Mouse (Mus musculus): ENCODE results near the gene Nfe2l3. TPM values are rescaled to one million over a fixed set of nuclear protein-coding genes. Genes with fewer than 3 reads are reported as not detected.

Gene Nfe2l3
- polyA plus RNA-seq, 1 experiment from 2014 or later, result 5.0 TPM

DNA sequence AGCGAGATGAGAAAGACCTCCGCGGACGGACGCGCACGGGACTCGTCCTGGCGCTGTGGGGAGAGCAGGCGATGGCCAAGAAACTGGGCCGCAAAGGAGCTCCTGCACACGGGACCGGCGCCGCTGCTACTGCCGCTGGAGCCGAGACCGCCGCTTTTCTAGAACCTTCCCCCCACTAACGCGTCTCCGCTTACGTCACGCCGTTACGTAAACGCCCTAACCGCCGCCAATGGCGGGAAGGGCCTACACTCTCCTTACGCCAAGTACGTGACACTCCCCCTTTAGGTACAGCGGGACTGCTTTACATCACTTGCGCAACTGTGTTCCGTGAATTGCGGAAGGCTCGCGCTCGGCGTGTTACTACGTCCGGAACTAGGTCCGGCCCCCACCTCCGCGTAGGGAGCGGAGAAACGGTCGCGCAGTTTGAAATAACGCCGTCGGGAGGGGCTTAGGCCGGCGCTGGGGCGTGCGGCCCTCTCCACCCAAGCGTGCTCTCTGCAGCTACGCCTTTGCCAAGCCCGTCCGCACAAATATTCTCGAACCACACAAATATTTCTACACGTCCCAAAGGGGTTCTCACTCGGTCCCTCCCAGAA lies 37.3 kb downstream of the Nfe2l3 start, which contains the start of gene Hnrnpa2b1:
TSS of gene Hnrnpa2b1 (minus strand) at position 180 of the 596 bp plus-strand sequence.
- Histone ChIP-seq H3K27me3 (ENCODE audit: insufficient read depth, low read length) (no peaks in the 10 kb centered on the region), H3K4me1 (replicated peaks; ENCODE audit: insufficient read depth, low read length) (peaks cover 22% of the 10 kb centered on the region), H3K36me3 (ENCODE audit: insufficient read depth, low read length) (peaks cover 18% of the 10 kb centered on the region), H3K4me2 (ENCODE audit: low read length) (peak within 1 kb of the TSS; percentile 61), H3K4me3 (replicated peaks; ENCODE audit: low read depth, low read length) (peak within 1 kb of the TSS; percentile 100), H3K9me3 (replicated peaks; ENCODE audit: low read length) (no peaks in the 10 kb centered on the region), H3K27ac (peak within 1 kb of the TSS; percentile 100), H3K9ac (ENCODE audit: low read depth, low read length) (peak within 1 kb of the TSS; percentile 100)
- WGBS, result under 1% methylated on average over 63 of the region's 63 CpGs
- ATAC-seq (replicated peaks; ENCODE audit: low FRiP score, low read depth) (peak; percentile 92), DNase-seq (ENCODE audit: low spot score) (peak; percentile 99)
- no peak for TF ChIP-seq CTCF (IDR thresholded peaks at IDR 0.05; ENCODE audit: low read depth)

DNA sequence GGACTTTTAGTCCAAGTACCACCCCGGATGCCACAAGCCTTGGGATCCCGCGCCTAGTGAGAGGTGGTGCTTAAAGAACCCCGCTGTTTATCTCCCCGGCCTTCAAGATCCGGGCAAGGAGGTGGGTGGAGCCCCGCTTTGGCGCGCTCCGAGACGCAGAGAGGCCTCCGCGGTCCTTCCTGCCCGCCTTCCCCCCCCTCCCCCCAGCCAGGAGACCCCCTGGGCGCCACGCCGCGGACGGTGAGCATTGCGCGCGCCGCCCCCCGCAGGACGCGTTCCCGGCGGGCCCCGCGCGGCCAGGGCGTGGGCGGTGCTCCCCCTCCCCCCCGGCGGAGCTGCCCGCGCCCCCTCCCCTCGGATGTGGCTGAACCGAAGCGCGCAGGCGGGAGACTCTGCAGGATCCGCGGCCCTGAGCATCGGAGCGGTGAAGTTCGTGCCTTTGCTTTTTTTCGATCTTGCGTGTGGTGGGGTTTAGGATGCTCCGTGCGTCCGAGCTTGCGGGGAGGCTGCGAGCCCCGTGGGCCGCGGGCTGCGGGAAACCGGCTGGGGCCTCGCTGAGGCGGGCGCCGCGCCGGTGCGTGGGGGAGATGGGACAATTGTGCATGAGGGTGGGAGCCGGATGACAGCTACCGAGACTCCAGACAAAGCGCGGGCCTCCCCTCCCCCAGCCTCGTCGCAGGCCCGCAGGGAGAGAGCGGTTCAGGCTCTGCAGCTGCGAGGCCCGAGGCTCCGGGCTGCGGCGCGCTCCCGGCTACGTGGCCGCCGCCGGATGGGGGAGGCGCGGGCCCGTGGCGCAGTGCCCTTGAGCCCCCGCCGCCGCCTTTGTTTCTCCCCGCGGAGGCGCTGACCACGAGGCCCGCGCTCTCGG lies 38.1 kb downstream of the Nfe2l3 start, which contains the start of gene Cbx3:
TSS of gene Cbx3 (plus strand) at position 50 of the 868 bp plus-strand sequence.
- Histone ChIP-seq H3K9ac (ENCODE audit: low read depth, low read length) (peak within 1 kb of the TSS; percentile 100), H3K4me3 (replicated peaks; ENCODE audit: low read depth, low read length) (peak within 1 kb of the TSS; percentile 100), H3K9me3 (replicated peaks; ENCODE audit: low read length) (no peaks in the 10 kb centered on the region), H3K27ac (peak within 1 kb of the TSS; percentile 100), H3K4me1 (replicated peaks; ENCODE audit: insufficient read depth, low read length) (peaks cover 20% of the 10 kb centered on the region), H3K27me3 (ENCODE audit: insufficient read depth, low read length) (no peaks in the 10 kb centered on the region), H3K36me3 (ENCODE audit: insufficient read depth, low read length) (peaks cover 15% of the 10 kb centered on the region), H3K4me2 (ENCODE audit: low read length) (peak within 1 kb of the TSS; percentile 61)
- TF ChIP-seq CTCF (IDR thresholded peaks at IDR 0.05; ENCODE audit: low read depth), result no peak
- peak; percentile 82 for ATAC-seq (replicated peaks; ENCODE audit: low FRiP score, low read depth)
- DNase-seq (ENCODE audit: low spot score), result peak; percentile 96
- under 1% methylated on average over 70 of the region's 99 CpGs for WGBS

DNA sequence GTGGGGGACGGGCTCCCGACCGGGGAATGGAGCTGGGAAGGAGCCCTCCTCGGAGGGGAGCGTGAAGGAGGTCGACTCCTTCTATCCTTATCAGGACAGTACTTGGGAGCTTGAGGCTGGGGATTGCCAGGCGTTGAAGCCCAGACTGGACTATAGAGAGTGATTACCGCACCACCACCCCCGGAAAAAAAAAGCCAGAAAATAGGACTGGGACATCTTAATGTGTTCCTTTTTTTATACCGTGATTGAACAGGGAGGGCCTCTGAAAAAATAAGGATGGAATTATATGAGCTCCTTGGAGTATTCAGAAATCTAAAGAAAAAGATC lies 38.7 kb downstream of the Nfe2l3 start:
- DNase-seq (ENCODE audit: low spot score) (no peak), ATAC-seq (replicated peaks; ENCODE audit: low FRiP score, low read depth) (no peak)
- no peaks in the 10 kb centered on the region for H3K27me3 ChIP-seq (ENCODE audit: insufficient read depth, low read length)
- H3K4me2 ChIP-seq (ENCODE audit: low read length), result peak overlapping the region; percentile 57
- peak overlapping the region; percentile 100 for H3K27ac ChIP-seq
- 0% methylated on average over 10 of the region's 10 CpGs for WGBS
- H3K9ac ChIP-seq (ENCODE audit: low read depth, low read length), result peak overlapping the region; percentile 98
- H3K9me3 ChIP-seq (replicated peaks; ENCODE audit: low read length), result no peaks in the 10 kb centered on the region
- no peak for TF ChIP-seq CTCF (IDR thresholded peaks at IDR 0.05; ENCODE audit: low read depth)
- peak overlapping the region; percentile 100 for H3K4me3 ChIP-seq (replicated peaks; ENCODE audit: low read depth, low read length)
- peaks cover 13% of the 10 kb centered on the region for H3K36me3 ChIP-seq (ENCODE audit: insufficient read depth, low read length)
- peaks cover 14% of the 10 kb centered on the region for H3K4me1 ChIP-seq (replicated peaks; ENCODE audit: insufficient read depth, low read length)

DNA sequence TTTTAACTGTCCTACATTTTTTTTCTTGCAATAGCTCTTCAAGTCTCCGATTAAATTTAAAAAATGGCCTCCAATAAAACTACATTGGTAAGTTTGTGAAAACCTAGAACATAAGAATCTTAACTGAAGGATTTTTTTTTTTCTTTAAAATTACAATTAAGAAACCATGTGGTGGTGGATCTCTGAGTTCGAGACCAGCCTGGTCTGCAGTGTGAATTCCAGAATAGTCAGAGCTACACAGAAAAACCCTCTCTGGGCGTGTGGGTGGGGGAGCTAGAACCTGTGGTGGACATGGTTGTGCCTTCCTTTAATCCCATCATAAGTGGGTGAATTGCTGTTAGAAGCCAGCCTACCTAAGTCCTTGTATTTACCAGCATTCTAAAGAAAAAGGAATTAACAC lies 39.3 kb downstream of the Nfe2l3 start:
- Histone ChIP-seq H3K27ac (no peak overlapping the region), H3K4me1 (replicated peaks; ENCODE audit: insufficient read depth, low read length) (peaks cover 11% of the 10 kb centered on the region), H3K9me3 (replicated peaks; ENCODE audit: low read length) (no peaks in the 10 kb centered on the region), H3K4me2 (ENCODE audit: low read length) (peak overlapping the region; percentile 57), H3K36me3 (ENCODE audit: insufficient read depth, low read length) (peaks cover 16% of the 10 kb centered on the region), H3K27me3 (ENCODE audit: insufficient read depth, low read length) (no peaks in the 10 kb centered on the region), H3K9ac (ENCODE audit: low read depth, low read length) (no peak overlapping the region), H3K4me3 (replicated peaks; ENCODE audit: low read depth, low read length) (peak overlapping the region; percentile 100)
- no peak for ATAC-seq (replicated peaks; ENCODE audit: low FRiP score, low read depth)
- 6% methylated on average over 3 of the region's 3 CpGs for WGBS
- no peak for DNase-seq (ENCODE audit: low spot score)
- no peak for TF ChIP-seq CTCF (IDR thresholded peaks at IDR 0.05; ENCODE audit: low read depth)

DNA sequence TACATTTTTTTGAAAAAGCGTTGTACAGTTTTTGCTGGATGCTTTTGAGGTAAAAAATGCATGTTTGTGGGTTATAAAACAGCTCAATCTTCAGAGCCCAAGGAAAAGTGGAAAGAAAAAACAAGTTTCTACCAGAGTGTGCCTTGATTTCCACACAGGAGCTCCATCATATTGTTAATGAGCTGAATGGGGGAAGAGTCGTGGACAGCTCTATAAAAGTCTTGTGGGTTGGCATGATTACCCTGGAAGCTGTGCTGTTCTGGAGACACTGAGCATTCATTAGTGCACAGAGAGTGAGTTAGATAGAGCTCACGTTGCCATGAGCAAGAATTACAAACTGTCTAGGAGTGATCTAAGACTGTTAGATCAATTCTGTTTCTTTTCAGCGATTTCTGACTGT lies 39.7 kb downstream of the Nfe2l3 start:
- H3K27me3 ChIP-seq (ENCODE audit: insufficient read depth, low read length), result no peaks in the 10 kb centered on the region
- peak overlapping the region; percentile 57 for H3K4me2 ChIP-seq (ENCODE audit: low read length)
- H3K9me3 ChIP-seq (replicated peaks; ENCODE audit: low read length), result no peaks in the 10 kb centered on the region
- TF ChIP-seq CTCF (IDR thresholded peaks at IDR 0.05; ENCODE audit: low read depth), result no peak
- H3K4me3 ChIP-seq (replicated peaks; ENCODE audit: low read depth, low read length), result peak overlapping the region; percentile 100; the same call in 1 of the 2 replicates
- H3K4me1 ChIP-seq (replicated peaks; ENCODE audit: insufficient read depth, low read length), result peaks cover 8% of the 10 kb centered on the region
- no peak for ATAC-seq (replicated peaks; ENCODE audit: low FRiP score, low read depth)
- H3K27ac ChIP-seq, result no peak overlapping the region
- H3K36me3 ChIP-seq (ENCODE audit: insufficient read depth, low read length), result peaks cover 12% of the 10 kb centered on the region
- H3K9ac ChIP-seq (ENCODE audit: low read depth, low read length), result no peak overlapping the region
- DNase-seq (ENCODE audit: low spot score), result no peak
- WGBS, result 28% methylated on average over 4 of the region's 4 CpGs

DNA sequence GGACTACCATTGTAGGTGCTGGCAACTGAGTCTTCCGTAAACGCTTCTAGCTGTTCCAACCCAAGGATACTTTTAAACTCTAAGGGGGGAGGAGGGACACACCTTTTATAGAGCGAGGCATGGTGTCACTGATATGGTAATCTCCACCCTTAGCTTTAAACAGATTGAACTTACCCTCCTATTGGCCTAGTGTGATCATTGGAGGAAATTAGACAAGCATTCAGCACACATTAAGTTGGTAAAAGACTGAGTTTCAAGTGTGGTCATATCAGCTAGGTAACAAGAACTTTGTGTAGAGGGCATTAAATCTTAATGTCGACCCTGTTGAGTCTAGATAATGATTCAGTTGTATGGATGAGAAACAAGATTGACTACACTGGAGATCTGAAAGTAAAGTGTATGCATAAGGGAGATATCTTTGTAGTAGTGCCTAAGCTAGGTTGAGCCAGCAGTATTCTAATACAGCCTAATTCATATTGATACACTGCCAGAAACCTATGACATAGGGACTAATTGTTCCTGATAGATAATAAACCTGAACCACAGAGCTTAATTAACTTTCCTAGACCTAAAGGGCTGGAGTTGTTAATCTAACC lies 46.8 kb downstream of the Nfe2l3 start:
- Histone ChIP-seq H3K4me2 (ENCODE audit: low read length) (no peak overlapping the region), H3K36me3 (ENCODE audit: insufficient read depth, low read length) (peaks cover 43% of the 10 kb centered on the region), H3K27ac (no peak overlapping the region), H3K4me1 (replicated peaks; ENCODE audit: insufficient read depth, low read length) (no peaks in the 10 kb centered on the region), H3K4me3 (replicated peaks; ENCODE audit: low read depth, low read length) (no peak overlapping the region), H3K9me3 (replicated peaks; ENCODE audit: low read length) (no peaks in the 10 kb centered on the region), H3K27me3 (ENCODE audit: insufficient read depth, low read length) (no peaks in the 10 kb centered on the region), H3K9ac (ENCODE audit: low read depth, low read length) (no peak overlapping the region)
- TF ChIP-seq CTCF (IDR thresholded peaks at IDR 0.05; ENCODE audit: low read depth), result no peak
- DNase-seq (ENCODE audit: low spot score) (no peak), ATAC-seq (replicated peaks; ENCODE audit: low FRiP score, low read depth) (no peak)
- 93% methylated on average over 4 of the region's 4 CpGs for WGBS
